Mouse (Mus musculus) c-Kit-positive CD71-negative TER-119-negative erythroid progenitor cells, embryonic 14.5 days (primary cell): ENCODE measurements around the gene Higd2a.

Source experiments
- DNase-seq: peaks from one replicate; pipeline ENCODE4 v3.0.0-alpha.2; 2013; ENCODE audit warnings: low read depth

The Higd2a gene

GRCm38 (mm10) chr13:54589996-54590951, at the start of gene Higd2a, which contains the start of gene Nop16:
Gene Higd2a (plus strand): TSS chr13:54590207.
Gene Nop16 (minus strand): TSS chr13:54590090.
- DNase-seq: peak; percentile 99

- no peak for DNase-seq
These were observed 42.0 kb upstream of the Higd2a start for GRCm38 (mm10) chr13:54548036-54548435.

- DNase-seq: no peak
These were observed 33.8 kb upstream of the Higd2a start for GRCm38 (mm10) chr13:54556176-54556575.

- no peak for DNase-seq
These were observed 33.2 kb upstream of the Higd2a start for GRCm38 (mm10) chr13:54556796-54557195.

DNA sequence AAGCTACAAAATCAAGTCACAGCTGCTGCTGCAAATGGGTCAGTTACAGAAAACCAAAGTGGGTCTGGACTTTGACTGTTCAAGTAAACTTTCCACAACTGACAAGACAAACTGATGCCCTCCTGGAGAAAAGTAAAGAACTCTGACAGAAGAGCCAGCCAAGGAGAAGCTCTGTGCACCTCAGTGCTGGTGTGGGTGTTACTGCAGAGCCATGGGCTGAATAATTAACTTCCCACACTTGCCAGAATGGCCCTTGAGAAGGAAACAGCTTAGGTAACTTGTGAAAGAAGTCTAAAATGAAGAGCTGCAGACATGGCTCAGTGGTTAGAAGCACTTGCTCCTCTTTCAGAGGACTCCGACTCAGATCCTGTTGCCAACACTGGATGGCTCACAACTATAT, 32.4 kb upstream of the Higd2a start:
- no peak for DNase-seq

GRCm38 (mm10) chr13:54559656-54560055, 30.4 kb upstream of the Higd2a start:
- no peak for DNase-seq

DNA sequence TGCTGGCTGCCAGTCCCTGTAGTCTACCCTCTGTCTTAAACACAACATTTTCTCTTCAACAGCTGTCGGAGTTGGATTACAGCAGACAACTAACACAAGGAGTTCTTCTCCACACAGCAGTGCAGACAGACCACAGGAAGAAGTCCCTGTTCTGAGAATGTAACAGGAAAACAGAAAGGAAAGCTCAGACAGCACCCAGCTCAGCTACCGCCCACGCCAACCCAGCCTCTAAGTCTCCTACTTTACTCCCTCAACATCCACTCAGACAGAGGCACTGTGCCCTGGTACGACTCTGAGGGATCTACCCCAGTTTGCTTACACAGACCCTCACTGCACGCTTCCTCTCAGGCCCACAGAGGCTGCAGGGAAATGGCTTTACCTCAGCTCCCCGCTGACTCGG, 29.4 kb upstream of the Higd2a start:
- DNase-seq: no peak

DNA sequence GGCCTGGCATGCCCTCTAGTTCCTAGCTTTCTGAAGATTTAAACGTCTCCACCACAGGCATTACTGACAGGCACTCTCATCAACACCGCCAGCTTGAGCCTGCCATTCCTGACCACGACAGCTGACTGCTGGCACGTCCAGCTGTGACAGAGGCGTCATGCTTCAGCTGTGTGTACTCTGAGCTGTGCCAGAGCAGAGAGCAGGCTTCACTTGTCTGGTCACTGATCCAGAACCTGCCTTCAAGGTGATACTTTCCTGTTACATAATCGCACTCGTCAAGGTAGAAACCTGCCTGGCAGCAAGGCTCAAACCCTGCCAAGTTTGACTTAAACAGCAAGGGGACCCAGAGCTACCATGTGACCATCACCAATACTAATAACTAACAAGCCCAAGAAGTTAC, 27.4 kb upstream of the Higd2a start:
- no peak for DNase-seq

DNA sequence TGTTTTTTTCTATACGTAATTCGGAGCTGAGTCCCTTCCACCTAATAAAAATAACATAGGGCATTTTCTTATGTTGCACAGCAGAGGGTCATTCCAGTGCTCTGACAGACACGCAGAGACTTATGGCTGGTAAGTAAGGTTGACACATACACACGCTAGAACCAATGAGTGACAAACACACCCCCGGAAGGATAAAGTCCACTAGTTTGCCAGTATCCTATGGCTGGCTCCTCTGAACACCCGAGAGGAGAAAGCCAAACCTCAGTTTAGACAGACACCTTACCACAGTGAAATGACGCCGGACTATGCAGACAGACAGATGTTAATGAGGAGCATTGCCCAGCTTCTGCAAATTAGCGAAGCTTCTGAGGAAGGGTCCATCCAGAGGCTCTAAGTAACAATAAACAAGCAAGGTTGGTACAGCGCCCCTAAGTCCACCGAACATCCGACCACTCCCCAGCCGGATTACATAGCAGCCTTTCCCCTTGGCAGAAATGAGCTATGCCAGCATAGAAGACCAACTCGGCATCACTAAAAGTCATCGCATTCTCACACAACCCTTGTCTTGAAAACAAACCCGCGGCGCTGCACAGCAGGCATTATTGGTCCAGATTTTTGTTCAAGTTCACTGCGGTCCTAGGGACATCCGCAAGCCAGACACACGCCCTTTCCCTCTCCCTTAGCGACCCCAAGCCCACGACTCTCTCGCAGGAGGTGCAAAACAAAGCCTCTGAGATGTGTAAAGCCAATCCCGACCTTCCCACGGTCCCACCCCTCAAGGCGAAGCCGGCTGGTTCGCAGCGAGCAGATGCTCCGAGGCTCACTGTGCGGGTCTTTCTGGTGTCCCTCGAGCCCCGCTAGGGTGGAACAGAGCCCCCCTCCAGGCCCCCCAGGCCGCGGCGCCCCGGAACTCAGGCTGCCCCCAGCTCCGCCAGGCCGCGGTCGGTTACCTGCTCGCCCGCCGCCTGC, 25.5 kb upstream of the Higd2a start:
- DNase-seq: no peak

DNA sequence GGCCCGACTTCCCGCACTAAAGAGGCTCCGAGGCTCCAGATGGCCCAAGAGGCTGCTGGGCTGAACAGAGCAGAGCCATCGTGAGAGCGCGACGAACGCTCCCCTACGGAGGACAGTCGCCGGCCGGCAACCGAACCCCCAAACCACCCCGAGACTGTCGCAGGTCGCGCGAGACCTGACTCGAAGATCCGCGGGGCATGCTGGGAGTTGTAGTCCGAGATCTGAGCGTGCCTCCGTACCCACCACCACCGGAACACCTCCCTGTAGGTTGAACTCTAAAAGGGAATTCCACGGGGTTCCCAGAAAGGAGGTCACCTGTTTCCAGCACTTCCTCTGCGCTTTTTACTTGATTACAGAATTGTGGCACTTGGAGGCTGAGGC, 24.8 kb upstream of the Higd2a start, which contains the start of gene 4833439L19Rik:
Gene 4833439L19Rik (minus strand): TSS at position 235 of the 381 bp plus-strand sequence.
- DNase-seq: peak; percentile 89

GRCm38 (mm10) chr13:54565594-54566345, 24.2 kb upstream of the Higd2a start:
- no peak for DNase-seq

DNA sequence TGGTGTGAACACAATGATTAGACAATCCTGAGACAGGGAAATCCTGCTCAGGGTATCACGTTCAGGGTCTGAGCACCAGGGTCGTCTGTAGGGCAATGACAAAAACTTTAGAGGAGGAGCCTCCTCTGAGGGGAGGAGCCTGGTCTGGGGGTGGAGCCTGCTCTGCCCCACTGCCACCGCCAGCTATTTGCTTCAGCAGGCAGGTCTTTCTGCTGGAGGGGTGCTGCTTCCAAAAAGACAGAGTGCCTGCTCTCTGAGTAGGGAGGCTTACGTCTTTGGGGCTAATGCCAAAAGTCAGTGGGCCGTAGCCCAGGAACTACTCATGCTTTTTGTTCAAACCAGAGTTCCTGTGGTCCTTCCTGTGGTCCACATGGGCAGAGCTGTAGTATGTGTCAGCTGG, 21.6 kb upstream of the Higd2a start:
- no peak for DNase-seq

DNA sequence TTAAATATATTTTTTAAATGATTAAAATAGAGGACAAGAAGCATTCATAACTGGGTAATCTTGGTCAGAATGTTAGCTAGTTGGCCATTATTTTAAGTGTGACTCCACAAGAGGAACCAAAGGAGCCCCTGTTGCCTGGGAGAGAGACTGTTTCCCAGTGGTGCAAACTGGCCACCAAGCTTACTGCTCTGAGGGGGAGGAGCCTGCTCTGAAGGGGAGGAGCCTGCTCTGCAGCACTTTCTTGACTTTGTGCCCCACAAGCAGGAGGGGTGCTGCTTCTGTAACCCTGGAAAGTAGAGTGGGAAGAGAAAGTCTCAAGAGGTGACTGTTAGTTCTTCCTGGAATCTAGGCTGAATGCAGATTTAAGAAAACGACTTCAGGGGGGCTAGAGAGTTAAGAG, 20.7 kb upstream of the Higd2a start:
- no peak for DNase-seq

DNA sequence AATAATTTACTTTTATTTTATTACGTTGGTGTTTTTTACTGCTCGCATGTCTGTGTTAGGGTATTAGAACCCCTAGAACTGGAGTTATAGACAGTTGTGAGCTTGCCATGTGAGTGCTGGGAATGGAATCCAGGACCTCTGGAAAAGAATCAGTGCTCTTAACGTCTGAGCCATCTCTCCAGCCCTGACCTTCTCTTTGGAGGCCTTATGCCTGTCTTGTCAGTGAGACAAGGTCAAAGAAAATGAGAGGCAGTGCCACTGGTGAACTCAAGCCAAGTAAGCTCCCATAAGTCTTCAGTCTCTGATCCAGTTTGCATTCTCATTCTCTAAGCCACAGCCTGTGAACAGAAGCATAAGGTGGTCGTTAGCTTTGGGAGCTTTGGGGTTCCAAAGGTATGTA, 19.3 kb upstream of the Higd2a start:
- no peak for DNase-seq

DNA sequence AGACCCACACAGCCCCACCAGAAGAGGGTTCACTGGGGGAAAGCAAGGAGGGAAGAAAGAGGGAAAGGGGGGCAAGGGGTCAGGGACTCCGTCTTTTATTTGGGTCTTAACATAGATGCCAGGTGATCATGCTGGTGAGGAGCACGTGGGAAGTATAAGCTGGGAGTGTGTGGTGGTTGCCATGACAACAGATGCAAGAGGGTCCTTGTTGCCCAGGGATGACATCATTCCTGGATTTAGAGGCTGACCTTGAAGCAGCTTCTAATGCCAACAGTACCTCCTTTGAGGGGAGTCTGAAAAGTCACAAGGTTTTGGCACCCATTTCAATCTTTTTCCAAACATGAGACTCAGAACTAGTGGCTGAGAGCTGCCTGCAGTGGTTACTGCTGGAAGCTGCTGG, 18.4 kb upstream of the Higd2a start:
- no peak for DNase-seq

DNA sequence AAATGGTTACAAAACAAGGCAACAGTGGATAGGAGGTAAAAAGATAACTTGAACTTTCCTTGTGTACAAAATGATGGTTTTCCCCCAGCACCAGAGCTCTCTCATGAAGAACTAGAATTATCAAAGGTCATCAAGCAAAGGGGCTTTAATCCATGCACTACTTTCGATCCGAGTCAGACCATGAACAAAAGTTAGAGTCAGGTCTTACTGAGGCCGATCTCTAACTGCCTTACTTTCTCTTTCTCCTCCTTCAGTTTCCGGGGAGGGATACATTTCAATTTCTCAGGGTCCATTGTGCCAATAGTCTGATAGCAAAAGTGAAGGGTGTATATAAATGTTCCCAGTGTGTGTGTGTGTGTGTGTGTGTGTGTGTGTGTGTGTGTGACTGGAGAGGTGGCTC, 17.4 kb upstream of the Higd2a start:
- DNase-seq: no peak

GRCm38 (mm10) chr13:54574854-54575481, 15.0 kb upstream of the Higd2a start, which contains the start of gene Arl10:
Gene Arl10 (plus strand): TSS chr13:54575015.
- no peak for DNase-seq

- DNase-seq: no peak
These were observed 14.5 kb upstream of the Higd2a start for GRCm38 (mm10) chr13:54575489-54575888.

- DNase-seq: no peak
These were observed 12.1 kb upstream of the Higd2a start for GRCm38 (mm10) chr13:54577652-54578507.

GRCm38 (mm10) chr13:54581385-54581784, 8.6 kb upstream of the Higd2a start:
- DNase-seq: no peak
